ENCODE assay signal across 11 mouse cellular contexts in genomic region chr14:20861559-20861958, GRCm38 (mm10). TPM values are rescaled to one million over a fixed set of nuclear protein-coding genes. Genes with fewer than 3 reads are reported as not detected.
DNase-seq lines count a peak whose midpoint lies in the region.
"Had no signal": no experiment of that assay in that cellular context is flagged by ENCODE, and none has a peak within 500 bp of the region (broad histone marks: within the 10 kb centered on the region; RNA-seq: fewer than 3 reads in every experiment).

No protein-coding gene starts in this region.

- peak; percentile 69 for DNase-seq in gastrocnemius, adult 18-20 months (ENCODE audit: low spot score)
- no peak for DNase-seq in gastrocnemius, postnatal 10 days
- peak; percentile 42 for DNase-seq in lung, postnatal 36 days
- no peak for DNase-seq in lung, postnatal 14 days
- DNase-seq in gastrocnemius, postnatal 25 days = peak; percentile 62
- DNase-seq in T-cell, adult 2 months (ENCODE audit: low spot score) = no peak
- no peak for DNase-seq in spleen, postnatal 10 days (ENCODE audit: low spot score in 2 of 2)
- DNase-seq: cerebellum, adult 9-11 months; kidney, postnatal 36 days; layer of hippocampus, adult 9-11 months; liver, embryonic 13.5 days had no signal

RNA-seq across cellular contexts. Expression of gene Plau, which starts 25.1 kb away (rescaled TPM):
- total RNA-seq in gastrocnemius, adult 18-20 months (2021) = 10 to 100 TPM; 13.6 to 29.2 TPM
- total RNA-seq in gastrocnemius, postnatal 10 days (2021) = 10 to 100 TPM; 25.6 to 28.0 TPM
- 10 to 100 TPM; 19.1 to 19.6 TPM for total RNA-seq in gastrocnemius, postnatal 25 days (2021)

Comparison
In these comparisons a context has a peak if more than half of its experiments do, and no peak if none do; other contexts are left out.
1. DNase-seq: peak in gastrocnemius, adult 18-20 months (single experiment), lung, postnatal 36 days (single experiment) and gastrocnemius, postnatal 25 days (single experiment); none in gastrocnemius, postnatal 10 days (single experiment), lung, postnatal 14 days (single experiment), T-cell, adult 2 months (single experiment) and spleen, postnatal 10 days (0 of 2).